ENCODE assay signal across 8 mouse cellular contexts in genomic region chr19:43478891-43479290, GRCm38 (mm10). TPM values are rescaled to one million over a fixed set of nuclear protein-coding genes. Genes with fewer than 3 reads are reported as not detected.
DNase-seq lines count a peak whose midpoint lies in the region; ATAC-seq lines count a peak whose summit lies in the region.
"Had no signal": no experiment of that assay in that cellular context is flagged by ENCODE, and none has a peak within 500 bp of the region (broad histone marks: within the 10 kb centered on the region; RNA-seq: fewer than 3 reads in every experiment).

No protein-coding gene starts in this region.

- no peak overlapping the region for H3K27ac ChIP-seq in intestine, embryonic 16.5 days (ENCODE audit: low read length)
- H3K27ac ChIP-seq in liver, embryonic 16.5 days (ENCODE audit: low read length), result no peak overlapping the region
- H3K27ac ChIP-seq: hindbrain, embryonic 15.5 days had no signal

- H3K4me3 ChIP-seq in intestine, embryonic 16.5 days (ENCODE audit: low read length), result no peak overlapping the region
- H3K4me3 ChIP-seq in liver, embryonic 16.5 days (ENCODE audit: low read depth, low read length), result no peak overlapping the region
- H3K4me3 ChIP-seq: hindbrain, embryonic 15.5 days had no signal

- no peak overlapping the region for H3K4me2 ChIP-seq in intestine, embryonic 16.5 days (ENCODE audit: low read depth, low read length)
- no peak overlapping the region for H3K4me2 ChIP-seq in liver, embryonic 16.5 days (ENCODE audit: low read depth, low read length)
- H3K4me2 ChIP-seq: hindbrain, embryonic 15.5 days had no signal

- peak; percentile 44 for DNase-seq in ovary, adult 18-20 months (ENCODE audit: low spot score)
- DNase-seq in ovary, postnatal 10 days (ENCODE audit: low spot score), result no peak
- peak; percentile 88 for DNase-seq in adrenal gland, postnatal 14 days
- peak; percentile 52 for DNase-seq in embryo, embryonic 11.5 days (ENCODE audit: low read depth, low spot score)
- DNase-seq in right cerebral cortex, postnatal 36 days (ENCODE audit: low spot score in 2 of 2), result peak; percentile 57 to 72

- WGBS in intestine, embryonic 16.5 days, result 18% methylated on average over 5 of the region's 5 CpGs
- 17% methylated on average over 5 of the region's 5 CpGs for WGBS in liver, embryonic 16.5 days (ENCODE audit: insufficient replicate concordance)

- no peaks in the 10 kb centered on the region; the same call in 1 of the 2 replicates for H3K4me1 ChIP-seq in intestine, embryonic 16.5 days (ENCODE audit: control insufficient read depth, insufficient read depth, low read length)
- no peaks in the 10 kb centered on the region for H3K4me1 ChIP-seq in liver, embryonic 16.5 days (ENCODE audit: control insufficient read depth, low read depth, low read length)
- H3K4me1 ChIP-seq: hindbrain, embryonic 15.5 days had no signal

- no peak overlapping the region for H3K9ac ChIP-seq in intestine, embryonic 16.5 days (ENCODE audit: low read depth, low read length)
- H3K9ac ChIP-seq in liver, embryonic 16.5 days (ENCODE audit: low read depth, low read length), result no peak overlapping the region
- H3K9ac ChIP-seq: hindbrain, embryonic 15.5 days had no signal

- no peaks in the 10 kb centered on the region for H3K27me3 ChIP-seq in intestine, embryonic 16.5 days (replicated peaks; ENCODE audit: control insufficient read depth, insufficient read depth, low read length)
- no peaks in the 10 kb centered on the region for H3K27me3 ChIP-seq in liver, embryonic 16.5 days (ENCODE audit: control insufficient read depth, insufficient read depth, low read depth, low read length)
- H3K27me3 ChIP-seq: hindbrain, embryonic 15.5 days had no signal

- H3K9me3 ChIP-seq in intestine, embryonic 16.5 days (ENCODE audit: control insufficient read depth, low read length), result no peaks in the 10 kb centered on the region
- H3K9me3 ChIP-seq in liver, embryonic 16.5 days (replicated peaks; ENCODE audit: control insufficient read depth, low read length), result no peaks in the 10 kb centered on the region
- H3K9me3 ChIP-seq: hindbrain, embryonic 15.5 days had no signal

- H3K36me3 ChIP-seq in intestine, embryonic 16.5 days (ENCODE audit: control insufficient read depth, insufficient read depth, low read length), result no peaks in the 10 kb centered on the region
- no peaks in the 10 kb centered on the region for H3K36me3 ChIP-seq in liver, embryonic 16.5 days (ENCODE audit: control insufficient read depth, insufficient read depth)
- H3K36me3 ChIP-seq: hindbrain, embryonic 15.5 days had no signal

- 0 out of 2 replicates have a peak, but pooled peaks have one; percentile 46 for ATAC-seq in intestine, embryonic 16.5 days
- ATAC-seq in liver, embryonic 16.5 days (ENCODE audit: low read depth), result peak; percentile 32; the same call in 1 of the 2 replicates

RNA-seq across cellular contexts. Expression of gene Cnnm1, which starts 38.7 kb away (rescaled TPM):
- 0.41 and 0.48 TPM in 2 replicates for total RNA-seq in adrenal gland, postnatal 14 days (2021)
- 1.3 and 1.4 TPM in 2 replicates for polyA plus RNA-seq in intestine, embryonic 16.5 days (2015; fragmentation: Nextera tagmentation; extraction: Ambion mirVana)
- 0.12 and 0.29 TPM in 2 replicates for polyA plus RNA-seq in liver, embryonic 16.5 days (2015; fragmentation: Nextera tagmentation; extraction: Ambion mirVana)

RNA-seq across cellular contexts. Expression of gene Got1, which starts 45.5 kb away (rescaled TPM):
- 184 and 213 TPM in 2 replicates for total RNA-seq in adrenal gland, postnatal 14 days (2021)
- polyA plus RNA-seq in intestine, embryonic 16.5 days (2015; fragmentation: Nextera tagmentation; extraction: Ambion mirVana), result 70.5 and 73.4 TPM in 2 replicates
- polyA plus RNA-seq in liver, embryonic 16.5 days (2015; fragmentation: Nextera tagmentation; extraction: Ambion mirVana), result 25.3 and 28.0 TPM in 2 replicates
